Mouse (Mus musculus) spleen, postnatal 14 days (tissue): ENCODE data around the gene Samhd1.

Experiments
- DNase-seq, 2 experiments: peaks; one replicate each; pipeline ENCODE4 v3.0.0; 2021 to 2022; ENCODE audit warnings: low spot score in 2 of 2

The Samhd1 gene

GRCm38 (mm10) chr2:157054297-157054696, 80.8 kb downstream of the Samhd1 start:
- DNase-seq: no peak

- DNase-seq: no peak
Observed at GRCm38 (mm10) chr2:157053787-157054186, 81.3 kb downstream of the Samhd1 start.

DNA sequence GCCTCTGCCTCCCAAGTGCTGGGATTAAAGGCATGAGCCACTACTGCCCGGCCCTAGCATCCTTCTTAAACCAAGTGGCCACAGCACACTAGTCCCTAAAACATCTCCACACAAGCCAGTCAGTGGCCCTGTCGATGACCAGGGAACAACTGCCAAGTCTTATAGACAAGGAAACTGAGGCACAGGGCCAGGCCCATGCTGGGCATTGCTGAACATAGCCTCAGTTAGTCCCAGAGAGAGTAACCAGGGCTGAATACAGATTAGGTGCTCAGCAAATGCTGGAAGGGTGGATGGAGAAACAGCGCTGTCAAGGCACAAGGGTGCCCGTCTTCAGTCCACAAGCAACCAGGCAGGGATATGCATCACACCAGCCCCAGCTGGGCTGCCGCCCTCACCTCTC, 81.9 kb downstream of the Samhd1 start:
- DNase-seq: no peak

DNA sequence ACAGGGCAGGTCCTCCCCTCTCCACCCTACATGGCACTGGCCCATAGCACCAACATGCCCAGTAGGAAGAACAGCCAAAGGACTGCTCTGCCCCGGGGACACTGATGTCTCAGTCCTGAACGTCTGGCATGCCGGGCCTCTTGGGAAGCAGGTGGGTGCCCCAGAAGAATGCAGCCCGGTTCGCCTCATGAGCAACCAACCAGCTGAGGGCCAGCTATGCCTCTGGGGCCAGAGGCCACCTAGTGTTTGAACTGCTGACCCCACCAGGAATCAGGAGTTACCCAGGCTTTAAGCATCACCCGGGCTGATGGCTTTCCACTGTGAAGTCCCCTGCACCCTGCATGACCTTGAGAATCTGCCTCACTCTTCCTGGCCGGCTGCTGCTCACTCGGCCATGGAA, 82.6 kb downstream of the Samhd1 start:
- DNase-seq: no peak

GRCm38 (mm10) chr2:157049831-157050243, 85.2 kb downstream of the Samhd1 start:
- DNase-seq: no peak

DNA sequence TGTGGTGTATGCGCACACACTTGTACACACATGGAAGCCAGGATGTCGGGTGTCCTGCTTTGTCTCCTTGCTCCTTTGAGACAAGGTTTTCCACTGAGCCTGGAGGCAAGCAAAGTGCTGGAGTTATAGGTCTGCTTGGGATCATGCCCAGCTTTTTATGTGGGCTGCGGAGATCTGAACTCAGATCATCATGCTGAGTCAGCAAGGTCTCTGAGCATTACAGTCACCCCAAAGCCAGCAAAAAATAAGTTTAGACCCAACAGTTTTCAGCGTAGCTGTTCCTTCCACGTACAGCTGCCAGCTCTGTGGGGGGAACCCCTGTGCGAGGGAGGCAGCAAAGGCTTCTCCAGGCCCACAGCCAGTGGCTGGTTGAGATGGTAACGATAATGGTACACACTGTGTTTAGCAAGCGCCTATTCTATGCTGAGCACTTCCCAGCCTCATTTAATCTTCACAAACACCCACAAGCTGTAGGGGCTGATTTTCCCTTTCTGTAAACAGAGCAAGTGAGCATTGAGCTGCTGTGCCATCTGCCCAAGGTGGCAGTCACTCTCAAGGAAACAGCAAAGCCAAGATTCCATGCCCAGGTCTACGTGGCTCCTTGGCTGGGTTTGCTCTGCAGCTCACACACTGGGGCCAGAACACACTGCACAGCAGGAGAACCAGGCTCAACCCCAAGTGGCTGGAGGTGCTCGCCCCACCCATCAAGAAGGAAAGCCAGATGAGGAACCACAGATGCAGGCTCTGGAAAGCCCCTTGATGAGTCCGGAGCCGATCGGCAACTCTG, 86.5 kb downstream of the Samhd1 start:
- DNase-seq: no peak
